Mouse (Mus musculus) neural tube, embryonic 14.5 days (tissue): ENCODE measurements at regions not wholly inside any gene's neighbourhood (a gene's known extent, or its start where the extent isn't known, plus 50 kb on each side); places are given as distances from the start of the nearest gene placed in this dataset.

Experiments
- ATAC-seq: fragments of 200-750 bp; cut with Nextera tagmentation; 2 replicates; pipeline ENCODE4 v1.8.0; 2017; ENCODE audit warnings: low read depth, mild to moderate bottlenecking, moderate TSS enrichment, moderate library complexity
- H3K27ac ChIP-seq: fragments of 300-500 bp; sonication (generic); 2 replicates; pipeline ENCODE4 v1.5.1; 2014; ENCODE audit warnings: low read depth, mild to moderate bottlenecking, control low read depth, low read length, moderate library complexity, mixed read lengths
- H3K27me3 ChIP-seq: fragments of 300-500 bp; sonication (generic); 2 replicates; pipeline ENCODE4 v1.6.1; 2014; ENCODE audit warnings: low read length; ENCODE audit not compliant: control insufficient read depth, insufficient read depth
- H3K36me3 ChIP-seq: fragments of 300-500 bp; sonication (generic); 2 replicates; pipeline ENCODE4 v1.6.1; 2014; ENCODE audit warnings: low read length, mixed read lengths; ENCODE audit not compliant: control insufficient read depth, insufficient read depth
- H3K4me1 ChIP-seq: fragments of 300-500 bp; sonication (generic); 2 replicates; pipeline ENCODE4 v1.6.1; 2014; ENCODE audit warnings: low read length; ENCODE audit not compliant: control insufficient read depth, insufficient read depth
- H3K4me2 ChIP-seq: fragments of 300-500 bp; sonication (generic); 2 replicates; pipeline ENCODE4 v1.6.1; 2014; ENCODE audit warnings: mild to moderate bottlenecking, low read depth, low read length, control low read depth
- H3K4me3 ChIP-seq: fragments of 300-500 bp; sonication (generic); 2 replicates; pipeline ENCODE4 v1.5.1; 2014; ENCODE audit warnings: low read depth, low read length, control low read depth, mixed read lengths
- H3K9ac ChIP-seq: fragments of 300-500 bp; sonication (generic); replicated peaks from 2 replicates; pipeline ENCODE4 v1.6.1; 2014; ENCODE audit warnings: low read depth, mild to moderate bottlenecking, control low read depth, low read length, mixed read lengths
- H3K9me3 ChIP-seq: fragments of 300-500 bp; sonication (generic); 2 replicates; pipeline ENCODE4 v1.6.1; 2016; ENCODE audit warnings: low read length; ENCODE audit not compliant: control insufficient read depth
- WGBS: fragments of 180-500 bp; shearing (Covaris S2); extraction: QIAGEN DNeasy Blood & Tissue Kit; methylation state at CpG from one replicate; pipeline ENCODE4 v1.1.7; 2014; 5-methylcytosine and 5-hydroxymethylcytosine counted together

DNA sequence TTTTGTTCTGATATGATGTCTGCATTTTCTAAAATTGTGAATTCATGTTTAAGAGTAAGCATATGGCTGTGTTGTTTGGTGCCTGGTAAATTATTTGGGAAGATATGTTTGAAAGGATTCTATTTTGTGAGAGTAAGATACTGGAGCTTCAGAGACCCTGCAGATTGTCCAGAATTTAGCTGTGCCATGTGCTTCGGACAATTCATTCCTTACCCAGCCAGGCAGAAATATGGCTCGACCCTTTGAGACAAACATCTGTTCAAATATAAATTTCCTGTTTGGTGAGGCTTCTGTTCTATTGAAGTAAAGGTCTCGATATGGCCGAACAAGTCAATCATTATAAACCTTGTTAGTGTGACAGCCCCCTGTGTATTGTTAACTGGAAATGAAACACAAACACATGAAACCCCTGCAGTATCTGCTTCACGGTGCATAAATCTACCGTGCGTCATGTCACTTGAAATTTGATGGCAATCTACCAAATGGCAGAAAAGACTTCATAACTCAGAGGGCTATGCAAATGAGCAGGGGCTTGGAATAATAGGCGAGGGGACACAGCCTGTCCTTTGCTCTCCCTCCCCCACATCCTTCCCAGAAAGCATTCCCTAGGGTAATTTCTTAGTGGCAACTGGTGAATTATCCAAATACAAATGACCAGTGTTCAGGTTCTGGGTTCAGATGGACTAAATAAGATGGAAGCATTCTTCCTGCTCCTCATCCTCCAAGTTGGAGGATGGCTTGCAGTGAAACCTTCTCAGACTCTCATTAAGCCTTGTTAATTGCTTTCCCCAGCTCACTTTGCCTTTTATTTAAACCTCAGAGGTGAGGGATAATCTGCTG lies 61.8 kb downstream of the Adcyap1 start:
- 5% methylated on average over 8 of the region's 8 CpGs for WGBS
- H3K9ac ChIP-seq: no peak overlapping the region
- peaks cover 3% of the 10 kb centered on the region; the same call in 1 of the 2 replicates for H3K4me1 ChIP-seq
- no peak overlapping the region for H3K4me2 ChIP-seq
- H3K9me3 ChIP-seq: no peaks in the 10 kb centered on the region
- H3K27ac ChIP-seq: no peak overlapping the region
- H3K4me3 ChIP-seq: no peak overlapping the region
- no peaks in the 10 kb centered on the region for H3K36me3 ChIP-seq
- H3K27me3 ChIP-seq: no peaks in the 10 kb centered on the region
- ATAC-seq: peak; percentile 89

DNA sequence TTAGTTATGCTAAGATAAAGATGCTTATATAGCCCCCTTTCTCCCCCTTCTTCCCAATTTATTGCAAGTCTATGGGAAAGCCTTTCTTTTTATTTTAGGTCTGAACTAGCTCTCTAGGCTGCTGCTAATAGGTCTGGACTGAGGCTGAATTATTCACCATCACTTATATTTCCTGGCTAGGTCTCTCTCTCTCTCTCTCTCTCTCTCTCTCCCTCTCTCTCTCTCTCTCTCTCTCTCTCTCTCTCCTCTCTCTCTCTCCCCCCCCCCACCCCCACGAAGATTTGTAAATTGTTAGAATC lies 62.3 kb downstream of the Adcyap1 start:
- WGBS: 62% methylated on average over 1 of the region's 1 CpGs
- Histone ChIP-seq H3K4me1 (peaks cover 3% of the 10 kb centered on the region; the same call in 1 of the 2 replicates), H3K27ac (no peak overlapping the region), H3K4me3 (no peak overlapping the region), H3K9ac (no peak overlapping the region), H3K27me3 (no peaks in the 10 kb centered on the region), H3K36me3 (no peaks in the 10 kb centered on the region), H3K9me3 (no peaks in the 10 kb centered on the region), H3K4me2 (no peak overlapping the region)
- ATAC-seq: peak; percentile 39; the same call in 1 of the 2 replicates

- Histone ChIP-seq H3K4me2 (no peak overlapping the region), H3K4me3 (no peak overlapping the region), H3K27ac (no peak overlapping the region), H3K9ac (no peak overlapping the region), H3K9me3 (no peaks in the 10 kb centered on the region), H3K36me3 (no peaks in the 10 kb centered on the region), H3K4me1 (no peaks in the 10 kb centered on the region), H3K27me3 (no peaks in the 10 kb centered on the region)
- ATAC-seq: no peak
- WGBS: 6% methylated on average over 1 of the region's 1 CpGs
These were observed 107.3 kb downstream of the Adcyap1 start for GRCm38 (mm10) chr17:93306121-93306520.

- H3K9ac ChIP-seq: no peak overlapping the region
- no peaks in the 10 kb centered on the region for H3K36me3 ChIP-seq
- H3K4me1 ChIP-seq: peaks cover 7% of the 10 kb centered on the region
- no peak overlapping the region for H3K27ac ChIP-seq
- no peaks in the 10 kb centered on the region for H3K9me3 ChIP-seq
- ATAC-seq: peak; percentile 76
- 13% methylated on average over 4 of the region's 4 CpGs for WGBS
- H3K4me2 ChIP-seq: no peak overlapping the region
- no peak overlapping the region for H3K4me3 ChIP-seq
- H3K27me3 ChIP-seq: no peaks in the 10 kb centered on the region
These were observed 113.3 kb downstream of the Adcyap1 start for GRCm38 (mm10) chr17:93312139-93312538.

DNA sequence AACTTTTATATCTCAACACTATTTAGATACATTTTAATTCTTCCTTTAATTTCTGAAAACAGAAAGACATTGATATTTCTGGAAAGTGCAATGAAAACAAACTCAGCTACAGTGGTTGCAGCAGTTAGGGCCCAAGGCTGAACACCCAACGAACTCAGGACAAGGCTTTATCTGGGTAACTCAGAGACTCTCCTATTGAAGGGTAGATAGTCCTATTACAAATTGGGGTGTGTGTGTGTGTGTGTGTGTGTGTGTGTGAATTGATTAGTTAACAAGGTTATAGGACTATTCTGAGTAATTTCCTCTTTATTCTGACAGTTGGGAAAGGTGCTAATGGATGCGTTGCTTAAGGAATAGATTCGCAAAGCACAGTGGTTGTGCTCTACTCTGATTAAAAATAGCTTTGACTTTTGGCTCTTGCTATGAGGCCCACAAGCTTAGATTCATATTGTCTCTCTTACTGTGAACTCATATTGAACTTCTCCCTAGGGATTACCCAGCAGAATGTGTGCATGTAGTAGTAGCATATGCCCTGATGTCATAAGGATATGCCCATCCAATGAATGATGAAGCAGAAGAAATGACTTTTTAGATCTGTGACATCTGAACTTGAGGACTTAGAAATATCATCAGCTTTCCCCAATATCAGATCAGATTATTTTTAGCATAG lies 114.0 kb downstream of the Adcyap1 start:
- 45% methylated on average over 3 of the region's 3 CpGs for WGBS
- peak; percentile 52; the same call in 1 of the 2 replicates for ATAC-seq
- H3K4me2 ChIP-seq: no peak overlapping the region
- no peaks in the 10 kb centered on the region for H3K27me3 ChIP-seq
- H3K27ac ChIP-seq: no peak overlapping the region
- no peak overlapping the region for H3K9ac ChIP-seq
- H3K36me3 ChIP-seq: no peaks in the 10 kb centered on the region
- no peaks in the 10 kb centered on the region for H3K9me3 ChIP-seq
- peaks cover 7% of the 10 kb centered on the region for H3K4me1 ChIP-seq
- H3K4me3 ChIP-seq: no peak overlapping the region

DNA sequence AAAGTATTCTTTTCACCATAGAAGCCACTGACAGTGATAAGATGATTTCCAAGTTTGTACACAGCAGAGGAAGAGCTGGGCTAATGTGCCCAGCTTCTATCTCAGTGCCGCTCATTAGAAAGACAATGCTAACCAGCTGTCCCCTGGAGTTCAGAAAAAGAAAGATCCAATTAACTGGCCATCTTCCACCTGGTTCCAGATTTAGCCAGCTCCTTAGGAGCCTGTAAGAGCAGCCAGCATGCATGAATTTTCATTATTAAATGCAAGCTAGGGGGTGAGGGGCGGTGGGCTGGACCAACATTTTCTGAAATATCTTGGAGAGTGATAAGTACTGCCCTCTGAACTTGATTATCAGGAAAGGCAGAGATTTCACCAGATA lies 114.5 kb downstream of the Adcyap1 start:
- Histone ChIP-seq H3K9me3 (no peaks in the 10 kb centered on the region), H3K27me3 (no peaks in the 10 kb centered on the region), H3K9ac (no peak overlapping the region), H3K27ac (no peak overlapping the region), H3K4me3 (no peak overlapping the region), H3K4me2 (no peak overlapping the region), H3K36me3 (no peaks in the 10 kb centered on the region), H3K4me1 (peaks cover 7% of the 10 kb centered on the region)
- 24% methylated on average over 2 of the region's 2 CpGs for WGBS
- peak; percentile 44; the same call in 1 of the 2 replicates for ATAC-seq

- 28% methylated on average over 3 of the region's 3 CpGs for WGBS
- no peak for ATAC-seq
- H3K4me3 ChIP-seq: no peak overlapping the region
These were observed 115.3 kb downstream of the Adcyap1 start for GRCm38 (mm10) chr17:93314144-93314543.

GRCm38 (mm10) chr17:93321482-93321881 lies 122.7 kb downstream of the Adcyap1 start:
- Histone ChIP-seq H3K27ac (no peak overlapping the region), H3K4me1 (no peaks in the 10 kb centered on the region), H3K4me2 (no peak overlapping the region), H3K9me3 (no peaks in the 10 kb centered on the region), H3K27me3 (no peaks in the 10 kb centered on the region), H3K9ac (no peak overlapping the region), H3K4me3 (no peak overlapping the region), H3K36me3 (no peaks in the 10 kb centered on the region)
- WGBS: 82% methylated on average over 4 of the region's 4 CpGs
- no peak for ATAC-seq

More at GRCm38 (mm10) chr17:93314144-93314543, 115.3 kb downstream of the Adcyap1 start:
- Histone ChIP-seq H3K9me3 (no peaks in the 10 kb centered on the region), H3K4me1 (peaks cover 7% of the 10 kb centered on the region), H3K4me2 (no peak overlapping the region), H3K36me3 (no peaks in the 10 kb centered on the region), H3K27me3 (no peaks in the 10 kb centered on the region), H3K9ac (no peak overlapping the region), H3K27ac (no peak overlapping the region)

DNA sequence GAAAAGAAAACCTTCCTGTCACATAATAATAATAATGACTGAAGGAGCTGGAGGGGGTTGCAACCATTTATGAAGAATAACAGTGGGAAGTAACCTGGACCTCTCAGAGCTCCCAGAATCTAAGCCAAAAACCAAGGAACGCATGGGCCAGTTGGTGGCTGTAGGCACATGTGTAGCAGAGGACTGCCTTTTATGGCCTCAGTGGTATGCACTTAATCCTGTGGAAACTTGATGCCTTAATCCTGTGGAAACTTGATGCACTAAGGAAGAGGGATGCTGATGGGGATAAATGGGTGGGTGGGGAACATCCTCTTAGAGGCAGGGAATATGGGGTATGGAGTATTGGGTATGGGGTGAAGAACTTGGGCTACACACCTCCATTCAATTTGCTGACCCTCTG lies 138.8 kb downstream of the Adcyap1 start:
- no peak for ATAC-seq
- no peaks in the 10 kb centered on the region for H3K4me1 ChIP-seq
- WGBS: 94% methylated on average over 1 of the region's 1 CpGs

More for the DNA sequence above, 138.8 kb downstream of the Adcyap1 start:
- no peaks in the 10 kb centered on the region for H3K9me3 ChIP-seq
- H3K4me2 ChIP-seq: no peak overlapping the region
- H3K36me3 ChIP-seq: no peaks in the 10 kb centered on the region
- H3K9ac ChIP-seq: no peak overlapping the region
- no peaks in the 10 kb centered on the region for H3K27me3 ChIP-seq
- no peak overlapping the region for H3K4me3 ChIP-seq
- no peak overlapping the region for H3K27ac ChIP-seq
